Mouse (Mus musculus): ENCODE measurements around the gene 4930555G01Rik. TPM values are rescaled to one million over a fixed set of nuclear protein-coding genes. Genes with fewer than 3 reads are reported as not detected.
A peak's percentile ranks its signal among the peaks of the same experiment; 100 is the strongest.
"Not testable (repeated sequence)": the region's sequence is repeated elsewhere in the genome, so short reads cannot be mapped to it uniquely, and the experiment has no call there.

Gene 4930555G01Rik
- polyA plus RNA-seq (2014; fragmentation: Nextera tagmentation; extraction: Ambion mirVana) = not detected in 2 replicates

DNA sequence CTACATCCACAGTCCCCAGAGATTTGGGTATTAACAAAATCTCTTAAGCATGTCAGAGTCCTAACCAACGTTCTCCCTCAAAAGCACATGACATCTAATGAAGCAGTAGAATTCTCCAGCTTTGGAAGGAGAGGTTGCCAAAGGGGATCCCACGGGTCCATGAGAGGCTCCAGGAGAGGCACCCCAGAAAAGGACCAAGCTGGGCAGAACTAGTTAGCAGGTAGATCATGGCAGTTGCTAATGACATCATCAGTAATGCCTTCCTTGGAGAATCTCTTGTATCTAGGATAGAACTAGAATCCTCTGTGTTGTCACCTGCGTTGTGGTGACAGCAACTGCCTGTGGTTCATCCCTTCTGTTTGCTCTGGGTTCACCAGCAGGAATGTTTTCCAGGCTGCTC is at the start of gene 4930555G01Rik:
Gene 4930555G01Rik, plus strand, starts transcription at position 301 of the 400 bp plus-strand sequence.
- H3K9me3 ChIP-seq (ENCODE audit: control insufficient read depth, low read length); H3K4me1 ChIP-seq (ENCODE audit: control insufficient read depth, insufficient read depth, low read length); H3K27ac ChIP-seq (ENCODE audit: low read depth, low read length); H3K27me3 ChIP-seq (ENCODE audit: control insufficient read depth, insufficient read depth, low read length); ATAC-seq (ENCODE audit: insufficient read depth, low FRiP score, low TSS enrichment); H3K9ac ChIP-seq (ENCODE audit: low read length); H3K4me3 ChIP-seq (ENCODE audit: low read depth, low read length); DNase-seq (ENCODE audit: low spot score); H3K4me2 ChIP-seq (ENCODE audit: low read depth); H3K36me3 ChIP-seq (ENCODE audit: control insufficient read depth, insufficient read depth, low read length): not testable (repeated sequence)
- no CpG with 5 or more reads among the region's 3 CpGs for WGBS

DNA sequence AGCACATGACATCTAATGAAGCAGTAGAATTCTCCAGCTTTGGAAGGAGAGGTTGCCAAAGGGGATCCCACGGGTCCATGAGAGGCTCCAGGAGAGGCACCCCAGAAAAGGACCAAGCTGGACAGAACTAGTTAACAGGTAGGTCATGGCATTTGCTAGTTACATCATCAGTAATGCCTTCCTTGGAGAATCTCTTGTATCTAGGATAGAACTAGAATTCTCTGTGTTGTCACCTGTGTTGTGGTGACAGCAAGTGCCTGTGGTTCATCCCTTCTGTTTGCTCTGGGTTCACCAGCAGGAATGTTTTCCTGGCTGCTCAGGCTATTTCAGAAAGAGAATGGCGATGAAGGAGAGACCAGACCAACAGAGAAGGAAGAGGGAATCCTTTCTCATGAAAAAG is 34.8 kb upstream of the 4930555G01Rik start, which contains the start of gene Gm3298:
Gene Gm3298, plus strand, starts transcription at position 301 of the 400 bp plus-strand sequence.
- not testable (repeated sequence) for H3K9me3 ChIP-seq (ENCODE audit: control insufficient read depth, low read length); DNase-seq (ENCODE audit: low spot score); H3K4me1 ChIP-seq (ENCODE audit: control insufficient read depth, insufficient read depth, low read length); H3K9ac ChIP-seq (ENCODE audit: low read length); ATAC-seq (ENCODE audit: insufficient read depth, low FRiP score, low TSS enrichment); H3K27ac ChIP-seq (ENCODE audit: low read depth, low read length); H3K27me3 ChIP-seq (ENCODE audit: control insufficient read depth, insufficient read depth, low read length); H3K4me3 ChIP-seq (ENCODE audit: low read depth, low read length); H3K36me3 ChIP-seq (ENCODE audit: control insufficient read depth, insufficient read depth, low read length); H3K4me2 ChIP-seq (ENCODE audit: low read depth)
- no CpG with 5 or more reads among the region's 2 CpGs for WGBS

DNA sequence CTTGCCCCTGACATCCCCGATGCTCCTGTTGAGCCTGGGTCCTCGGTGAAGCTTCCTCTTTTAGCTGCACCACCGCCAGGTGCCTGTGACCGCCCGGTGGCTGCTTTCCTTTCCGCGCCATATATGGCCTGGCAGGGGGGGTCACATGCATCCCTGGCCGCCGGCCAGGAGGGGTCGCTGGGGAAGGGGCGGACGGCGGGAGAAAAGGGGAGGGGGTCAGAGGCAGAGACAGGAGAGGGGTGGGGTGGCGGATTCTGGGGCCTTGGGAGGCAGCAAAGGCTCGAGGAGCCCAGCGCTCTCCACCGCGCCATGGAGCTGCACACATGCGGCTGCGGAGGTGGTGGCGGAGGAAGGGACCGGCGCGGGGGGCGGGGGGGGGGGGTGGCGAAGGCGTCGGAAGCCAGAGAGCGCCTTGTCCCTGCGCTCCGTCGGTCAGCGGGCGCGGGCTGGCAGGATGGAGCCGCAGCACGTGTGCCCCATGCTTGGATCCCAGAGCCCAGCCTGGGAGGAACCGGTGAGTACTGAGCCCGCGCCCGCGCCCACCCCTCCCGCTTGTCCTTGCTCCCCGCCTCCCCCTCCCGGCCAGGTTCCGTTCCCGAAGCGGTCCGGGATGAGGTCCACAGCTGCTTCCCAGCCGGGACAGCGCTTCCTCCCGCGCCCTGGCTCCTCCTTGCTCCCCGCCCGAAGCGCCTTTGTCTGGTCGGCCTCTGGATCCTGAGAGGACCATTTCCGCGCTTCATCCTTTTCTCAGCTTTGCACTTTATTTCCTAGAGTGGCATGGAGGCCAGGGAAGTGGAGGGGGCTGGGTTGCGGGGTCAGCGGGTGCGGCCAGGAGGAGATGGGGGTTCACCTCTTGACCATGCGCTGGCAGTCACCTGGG is 20.4 kb downstream of the 4930555G01Rik start, which contains the start of gene Gm8281:
Gene Gm8281, plus strand, starts transcription at position 430 of the 880 bp plus-strand sequence.
- H3K4me1 ChIP-seq (ENCODE audit: control insufficient read depth, insufficient read depth, low read length); H3K9me3 ChIP-seq (ENCODE audit: control insufficient read depth, low read length); ATAC-seq (ENCODE audit: insufficient read depth, low FRiP score, low TSS enrichment); H3K27ac ChIP-seq (ENCODE audit: low read depth, low read length); H3K27me3 ChIP-seq (ENCODE audit: control insufficient read depth, insufficient read depth, low read length); H3K36me3 ChIP-seq (ENCODE audit: control insufficient read depth, insufficient read depth, low read length): not testable (repeated sequence)
- Histone ChIP-seq H3K9ac (ENCODE audit: low read length) (peak within 1 kb of the TSS; percentile 35; the same call in 1 of the 2 replicates), H3K4me2 (ENCODE audit: low read depth) (peak within 1 kb of the TSS; percentile 45), H3K4me3 (ENCODE audit: low read depth, low read length) (peak within 1 kb of the TSS; percentile 38)
- WGBS = 3% methylated on average over 20 of the region's 63 CpGs
- peak; percentile 48 for DNase-seq (ENCODE audit: low spot score)

Other genes starting within 250 kb of the 4930555G01Rik start
- gene Gm3269, start 212.5 kb upstream of the 4930555G01Rik start, polyA plus RNA-seq (2014; fragmentation: Nextera tagmentation; extraction: Ambion mirVana) = not detected in 2 replicates
- gene Gm3264, start 195.1 kb upstream of the 4930555G01Rik start, polyA plus RNA-seq (2014; fragmentation: Nextera tagmentation; extraction: Ambion mirVana) = 1.3 TPM in 1 of 2 replicates, not detected in the other
- gene Gm3278, start 158.2 kb upstream of the 4930555G01Rik start, polyA plus RNA-seq (2014; fragmentation: Nextera tagmentation; extraction: Ambion mirVana) = not detected in 2 replicates
- not detected in 2 replicates for gene Gm8297, start 66.7 kb upstream of the 4930555G01Rik start, polyA plus RNA-seq (2014; fragmentation: Nextera tagmentation; extraction: Ambion mirVana)
- not detected in 2 replicates for gene Gm3298, start 34.7 kb upstream of the 4930555G01Rik start, polyA plus RNA-seq (2014; fragmentation: Nextera tagmentation; extraction: Ambion mirVana)
- 3.2 TPM in 2 replicates for gene Gm8281, start 20.4 kb downstream of the 4930555G01Rik start, polyA plus RNA-seq (2014; fragmentation: Nextera tagmentation; extraction: Ambion mirVana)
- not detected in 2 replicates for gene Gm8279, start 80.9 kb downstream of the 4930555G01Rik start, polyA plus RNA-seq (2014; fragmentation: Nextera tagmentation; extraction: Ambion mirVana)
- not detected in 2 replicates for gene Gm3317, start 113.9 kb downstream of the 4930555G01Rik start, polyA plus RNA-seq (2014; fragmentation: Nextera tagmentation; extraction: Ambion mirVana)
- gene Gm8271, start 135.2 kb downstream of the 4930555G01Rik start, polyA plus RNA-seq (2014; fragmentation: Nextera tagmentation; extraction: Ambion mirVana) = not detected in 2 replicates
- not detected in 2 replicates for gene Gm3526, start 210.0 kb downstream of the 4930555G01Rik start, polyA plus RNA-seq (2014; fragmentation: Nextera tagmentation; extraction: Ambion mirVana)